14 mouse cellular contexts compared by ENCODE assay signal in the genomic region with DNA sequence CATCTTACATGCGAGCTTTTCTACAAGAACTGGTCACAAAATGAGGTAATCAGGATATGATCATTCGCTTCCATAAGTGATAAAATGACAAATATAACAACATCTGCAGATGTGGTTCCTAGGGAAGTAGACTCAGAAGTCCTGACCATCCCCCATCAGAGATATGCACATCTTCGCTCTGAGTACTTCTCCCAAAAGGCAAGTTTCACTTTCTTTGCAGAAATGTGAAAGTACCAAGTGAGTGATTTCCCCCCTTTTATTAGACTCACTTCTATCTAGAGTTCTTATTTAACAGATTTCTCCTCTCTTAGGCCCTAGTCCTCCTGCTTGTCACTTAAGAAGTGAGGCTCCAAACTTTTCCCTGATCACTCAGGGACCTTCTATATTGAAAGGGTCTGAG.
"Had no signal": no experiment of that assay in that cellular context is flagged by ENCODE, and none has a peak within 500 bp of the region (broad histone marks: within the 10 kb centered on the region; RNA-seq: fewer than 3 reads in every experiment).

No protein-coding gene starts in this region.

- H3K27me3 ChIP-seq: kidney, embryonic 15.5 days; limb, embryonic 13.5 days had no signal

- H3K9me3 ChIP-seq: kidney, embryonic 15.5 days; limb, embryonic 13.5 days; liver, embryonic 15.5 days; midbrain, embryonic 13.5 days had no signal

- DNase-seq: kidney, adult 2 months; kidney, postnatal 25 days; layer of hippocampus, postnatal 36 days; left cerebral cortex, postnatal 4 days; lung, embryonic 14.5 days; lung, postnatal 10 days; lung, postnatal 4 days; right cerebral cortex, postnatal 14 days; thymus, postnatal 36 days had no signal

- H3K4me2 ChIP-seq: kidney, embryonic 15.5 days; limb, embryonic 13.5 days; liver, embryonic 15.5 days; lung, embryonic 14.5 days; midbrain, embryonic 13.5 days had no signal

- H3K36me3 ChIP-seq: limb, embryonic 13.5 days; midbrain, embryonic 13.5 days had no signal

- ATAC-seq: intestine, embryonic 16.5 days; midbrain, embryonic 13.5 days had no signal

- H3K27ac ChIP-seq: kidney, embryonic 15.5 days; limb, embryonic 13.5 days; midbrain, embryonic 13.5 days had no signal

- H3K4me3 ChIP-seq: kidney, embryonic 15.5 days; limb, embryonic 13.5 days; liver, embryonic 15.5 days; midbrain, embryonic 13.5 days had no signal

- H3K9ac ChIP-seq: kidney, embryonic 15.5 days; limb, embryonic 13.5 days; liver, embryonic 15.5 days; lung, embryonic 14.5 days; midbrain, embryonic 13.5 days had no signal
